Mouse (Mus musculus) testis, adult 10 weeks (tissue): Measurements from ENCODE around the gene Cnst. TPM values are rescaled to one million over a fixed set of nuclear protein-coding genes. Genes with fewer than 3 reads are reported as not detected.

Experiments
- polyA plus RNA-seq: library from polyadenylated mRNA; stranded (reverse); fragments of 350-450 nt; fragmentation: Illumina TruSeq; extraction: RNeasy Lipid Tissue Mini Kit (QIAGEN cat#74804); gene quantifications from one replicate; pipeline ENCODE4 v1.2.3, GENCODE M21; 2014; ENCODE audit warnings: low read depth, low replicate concordance

Cnst gene
- polyA plus RNA-seq, result 17.5 TPM

GRCm38 (mm10) chr1:179545768-179546550 is at the start of gene Cnst, which contains the start of gene Tfb2m:
Gene Cnst (plus strand): TSS chr1:179546370.
Gene Tfb2m (minus strand): TSS chr1:179546267.

GRCm38 (mm10) chr1:179517713-179518465 is 28.3 kb upstream of the Cnst start, which contains the start of gene Smyd3:
Gene Smyd3 (minus strand): TSS chr1:179518041.

DNA sequence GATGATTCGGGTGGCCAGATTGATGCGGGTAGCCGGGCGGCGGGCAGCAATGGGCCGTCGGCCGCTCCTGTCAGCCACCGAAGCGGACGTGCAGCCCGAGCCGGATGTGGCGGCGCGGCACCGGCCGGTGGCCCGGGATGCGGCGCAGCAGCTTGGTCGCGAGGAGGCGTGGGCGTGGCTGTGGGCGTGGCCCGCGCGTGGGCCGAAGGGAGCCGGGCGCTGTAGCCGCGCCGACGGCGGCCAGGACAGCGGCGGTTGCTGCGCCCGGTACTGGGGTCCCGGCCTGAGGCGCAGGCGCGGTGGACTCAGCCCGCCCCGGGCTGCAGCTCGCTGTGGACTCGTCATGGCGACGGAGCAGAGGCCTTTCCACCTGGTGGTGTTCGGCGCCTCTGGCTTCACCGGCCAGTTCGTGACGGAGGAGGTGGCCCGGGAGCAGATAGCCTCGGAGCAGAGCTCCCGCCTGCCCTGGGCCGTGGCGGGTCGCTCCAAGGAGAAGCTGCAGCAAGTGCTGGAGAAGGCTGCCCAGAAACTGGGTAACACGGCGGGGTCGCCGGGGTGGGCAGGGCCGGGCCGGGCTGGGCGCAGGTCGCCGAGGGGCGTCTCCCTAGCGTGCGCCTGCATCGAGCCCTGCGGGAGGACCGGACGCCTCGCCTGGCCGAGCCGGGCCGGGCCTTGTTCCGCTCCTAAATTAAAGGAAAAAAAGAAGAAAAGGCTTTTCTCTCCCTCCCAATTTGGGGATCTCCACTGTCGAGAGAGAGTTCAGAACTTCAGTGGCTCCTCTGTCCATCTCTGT is 122.0 kb downstream of the Cnst start, which contains the start of gene Sccpdh:
Gene Sccpdh, plus strand, starts transcription at position 198 of the 793 bp plus-strand sequence.

Other genes starting within 250 kb of the Cnst start
- 3.3 TPM for gene Smyd3, start 28.3 kb upstream of the Cnst start, polyA plus RNA-seq
- 45.0 TPM for gene Tfb2m, start 103 bp upstream of the Cnst start, polyA plus RNA-seq
- 1,246 TPM for gene Sccpdh, start 121.8 kb downstream of the Cnst start, polyA plus RNA-seq
- gene Kif28, start 198.9 kb downstream of the Cnst start, polyA plus RNA-seq, result not detected